Mouse (Mus musculus): ENCODE data around the gene Dpf1. TPM values are rescaled to one million over a fixed set of nuclear protein-coding genes. Genes with fewer than 3 reads are reported as not detected.

Dpf1 gene
- polyA plus RNA-seq, 1 experiment from 2014 or later: 12.8 TPM

DNA sequence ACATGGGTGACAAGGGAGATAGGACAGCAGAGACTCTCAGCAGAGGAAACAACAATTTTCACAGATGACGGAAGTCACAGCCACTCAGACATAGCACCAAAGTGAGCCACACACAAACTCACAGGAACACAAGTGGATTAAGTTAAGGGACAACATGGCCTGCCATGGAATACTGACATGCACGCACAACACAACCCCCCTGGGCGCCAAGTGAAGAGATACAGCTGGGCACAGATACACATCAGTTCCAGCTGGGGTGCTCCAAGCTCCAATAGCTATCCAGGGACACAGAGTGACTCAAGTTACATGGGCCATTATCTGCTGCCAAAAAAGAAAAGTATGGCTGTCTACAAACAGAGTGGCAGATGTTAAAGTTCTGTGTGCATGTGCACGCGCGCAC is 13.9 kb upstream of the Dpf1 start:
- Histone ChIP-seq H3K4me1 (peaks cover 38% of the 10 kb centered on the region), H3K9ac (peak overlapping the region; percentile 64), H3K9me3 (no peaks in the 10 kb centered on the region), H3K4me3 (peak overlapping the region; percentile 56), H3K36me3 (no peaks in the 10 kb centered on the region), H3K27me3 (no peaks in the 10 kb centered on the region), H3K27ac (peak overlapping the region; percentile 95), H3K4me2 (peak overlapping the region; percentile 86)
- peak; percentile 78 for ATAC-seq (ENCODE audit: borderline replicate concordance, extremely low read depth, low FRiP score, low TSS enrichment)
- 46% methylated on average over 6 of the region's 6 CpGs for WGBS

DNA sequence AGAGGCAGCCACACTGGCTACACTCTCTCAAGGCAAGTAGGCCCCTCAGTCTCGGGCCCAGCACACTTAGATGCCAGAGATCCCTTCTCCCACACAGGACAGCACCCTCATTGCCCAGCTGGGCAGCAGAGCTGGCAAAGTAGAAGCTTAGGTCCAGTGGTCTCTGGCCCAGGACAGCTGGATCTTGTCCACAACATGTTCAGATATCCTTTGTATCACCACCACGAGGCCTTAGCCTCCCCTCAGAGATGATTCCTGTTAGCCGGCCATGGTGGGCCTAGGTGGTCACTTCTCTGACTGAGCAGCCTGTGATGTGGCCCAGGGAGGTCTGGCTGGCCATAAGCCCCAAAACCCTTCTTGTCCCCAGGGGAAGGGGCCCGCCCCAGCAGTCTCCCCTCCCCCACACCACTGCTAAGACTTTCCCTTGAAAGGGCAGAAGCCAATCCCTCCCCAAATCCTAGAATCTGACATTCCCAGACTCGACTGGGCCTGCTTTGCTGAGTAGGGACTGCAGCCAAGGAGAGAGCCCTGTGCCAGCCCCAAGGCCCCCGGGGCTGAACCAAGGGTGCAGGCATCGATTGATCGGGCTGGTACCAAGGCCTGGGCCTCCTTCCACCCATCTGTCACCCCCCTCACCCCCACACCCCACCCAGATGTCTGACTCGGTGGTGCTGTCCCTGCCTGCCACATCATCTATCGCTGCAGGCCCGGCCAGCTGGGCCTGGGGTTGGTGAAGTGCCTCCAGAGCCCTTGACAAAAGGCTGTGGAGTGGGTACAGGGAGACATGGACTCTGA is 12.9 kb upstream of the Dpf1 start:
- Histone ChIP-seq H3K4me3 (peak overlapping the region; percentile 56), H3K9ac (peak overlapping the region; percentile 47), H3K9me3 (no peaks in the 10 kb centered on the region), H3K27ac (peak overlapping the region; percentile 95), H3K4me1 (peaks cover 38% of the 10 kb centered on the region), H3K36me3 (no peaks in the 10 kb centered on the region), H3K4me2 (peak overlapping the region; percentile 86), H3K27me3 (no peaks in the 10 kb centered on the region)
- ATAC-seq (ENCODE audit: borderline replicate concordance, extremely low read depth, low FRiP score, low TSS enrichment): 0 out of 2 replicates have a peak, but pooled peaks have one; percentile 1
- WGBS: 32% methylated on average over 11 of the region's 11 CpGs

DNA sequence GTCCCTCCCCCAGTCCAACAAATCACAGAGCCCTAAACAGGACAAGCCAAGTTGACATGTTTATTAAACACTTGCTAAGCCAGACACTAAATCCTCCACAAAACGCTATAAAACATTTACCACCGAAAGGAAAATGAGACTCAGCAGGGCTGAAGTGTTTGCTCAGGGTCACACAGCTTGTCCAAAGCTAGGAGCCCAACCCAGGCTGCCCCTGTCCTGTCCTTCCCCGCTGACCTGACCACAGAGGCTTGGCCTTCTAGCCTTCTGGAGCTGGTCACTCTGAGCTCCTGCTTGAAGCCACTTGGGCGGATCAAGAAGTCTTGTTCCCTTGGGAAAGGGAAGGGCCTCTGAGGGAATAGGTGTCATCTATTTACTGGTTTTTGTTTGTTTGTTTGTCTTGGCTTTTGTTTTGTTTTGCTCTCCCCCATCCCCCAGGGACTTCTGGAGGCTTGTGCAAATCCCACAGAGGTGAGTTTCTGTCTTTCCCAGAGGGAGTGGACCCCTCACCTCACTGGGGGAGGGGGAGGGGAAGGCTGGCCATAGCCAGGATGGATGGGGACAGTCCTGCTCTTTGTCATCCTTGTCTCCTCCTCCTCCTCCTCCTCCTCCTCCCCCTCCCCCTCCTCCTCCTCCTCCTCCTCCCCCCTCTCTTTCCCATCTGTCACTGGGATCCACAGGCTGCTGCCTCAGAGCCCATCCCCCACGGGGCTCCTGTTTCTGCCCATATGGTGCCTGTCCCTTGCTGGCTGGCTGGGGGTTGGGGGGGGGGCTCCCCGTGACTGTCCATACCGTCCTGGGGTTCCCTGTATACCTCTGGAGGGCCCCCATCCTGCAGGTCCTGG is 11.9 kb upstream of the Dpf1 start:
- H3K4me1 ChIP-seq: peaks cover 38% of the 10 kb centered on the region
- no peaks in the 10 kb centered on the region for H3K36me3 ChIP-seq
- WGBS: 12% methylated on average over 7 of the region's 7 CpGs
- peak overlapping the region; percentile 47 for H3K9ac ChIP-seq
- H3K4me3 ChIP-seq: peak overlapping the region; percentile 56
- H3K4me2 ChIP-seq: peak overlapping the region; percentile 86
- peak overlapping the region; percentile 95 for H3K27ac ChIP-seq
- H3K9me3 ChIP-seq: no peaks in the 10 kb centered on the region
- H3K27me3 ChIP-seq: no peaks in the 10 kb centered on the region
- ATAC-seq (ENCODE audit: borderline replicate concordance, extremely low read depth, low FRiP score, low TSS enrichment): no peak

DNA sequence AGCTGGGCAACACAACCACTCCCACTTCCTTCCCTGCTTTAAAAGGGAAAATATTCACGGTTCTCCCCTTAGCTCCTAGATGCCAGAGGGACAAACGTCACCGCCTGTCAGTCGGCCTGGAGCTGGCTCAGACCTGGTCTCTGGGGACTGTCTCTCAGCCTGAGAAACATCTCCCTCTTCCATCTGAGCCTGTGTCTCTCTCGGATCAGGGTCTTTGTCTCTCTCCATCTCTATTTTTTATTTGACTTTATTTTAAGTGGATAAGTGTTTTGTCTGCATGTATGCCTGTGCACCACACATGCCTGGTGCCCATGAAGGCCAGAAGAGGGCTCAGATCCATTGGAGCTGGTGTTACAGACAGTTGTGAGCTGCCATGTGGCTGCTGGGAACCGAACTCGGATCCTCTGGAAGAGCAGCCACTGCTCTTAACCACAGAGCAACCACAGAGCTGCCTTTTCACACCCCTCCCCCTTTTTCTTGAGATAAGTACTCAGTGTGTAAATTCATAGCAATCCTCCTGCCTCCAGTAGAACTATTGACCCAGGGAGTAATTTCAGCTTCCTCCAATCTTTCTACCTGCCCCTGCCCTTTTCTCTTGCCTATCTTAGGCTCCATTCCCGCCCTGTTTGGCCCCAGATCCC is 11.2 kb upstream of the Dpf1 start:
- Histone ChIP-seq H3K27me3 (no peaks in the 10 kb centered on the region), H3K4me2 (peak overlapping the region; percentile 86), H3K4me3 (0 out of 2 replicates have a peak overlapping the region, but pooled peaks have one; percentile 6), H3K27ac (peak overlapping the region; percentile 95), H3K9ac (0 out of 2 replicates have a peak overlapping the region, but pooled peaks have one; percentile 8), H3K9me3 (no peaks in the 10 kb centered on the region), H3K4me1 (peaks cover 38% of the 10 kb centered on the region), H3K36me3 (no peaks in the 10 kb centered on the region)
- no peak for ATAC-seq (ENCODE audit: borderline replicate concordance, extremely low read depth, low FRiP score, low TSS enrichment)
- WGBS: 18% methylated on average over 8 of the region's 8 CpGs

DNA sequence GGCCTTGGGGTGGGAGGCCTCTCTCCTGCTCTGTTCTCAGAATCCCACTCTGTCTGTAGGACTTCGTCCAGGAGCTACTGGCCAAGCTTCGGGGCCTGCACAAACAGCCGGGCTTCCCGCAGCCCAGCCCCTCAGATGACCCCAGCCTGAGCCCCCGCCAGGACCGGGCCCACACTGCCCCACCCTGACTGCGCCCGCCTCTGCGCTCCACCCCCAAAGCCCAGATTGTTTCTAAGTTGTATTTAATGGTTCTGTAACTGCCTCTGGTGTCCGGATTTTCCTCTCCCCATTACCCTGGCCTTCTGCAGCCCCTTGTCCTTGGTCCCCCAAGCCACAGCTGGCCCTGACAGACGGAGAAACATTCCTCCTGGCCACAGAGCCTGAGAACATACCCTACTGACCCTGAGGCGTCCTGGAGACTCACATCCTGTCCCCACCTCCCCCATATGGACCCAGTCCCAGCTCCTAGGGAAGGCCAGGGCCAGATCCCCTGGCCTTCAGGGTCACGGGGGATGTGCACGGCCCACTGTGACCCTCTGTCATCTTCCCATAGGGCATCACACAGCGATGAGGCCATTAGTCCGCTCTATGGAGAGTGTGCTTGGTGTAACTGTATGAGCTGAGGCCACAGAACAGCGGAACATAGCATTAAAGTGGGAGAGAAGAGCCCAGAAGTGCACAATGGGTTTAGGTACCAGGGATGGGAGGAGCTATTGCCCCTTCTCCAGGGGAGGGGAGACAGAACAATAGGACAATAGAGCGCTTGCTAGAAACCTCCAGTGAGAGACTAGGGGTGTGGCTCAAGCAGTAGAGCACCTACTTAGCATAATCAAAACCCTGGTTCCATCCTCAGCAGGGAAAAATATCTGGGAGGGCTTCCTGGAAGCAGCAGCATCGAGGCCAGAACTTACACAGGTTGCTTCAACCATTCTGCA is 10.4 kb upstream of the Dpf1 start:
- H3K4me1 ChIP-seq: peaks cover 37% of the 10 kb centered on the region
- no peaks in the 10 kb centered on the region for H3K36me3 ChIP-seq
- 0 out of 2 replicates have a peak overlapping the region, but pooled peaks have one; percentile 8 for H3K9ac ChIP-seq
- H3K9me3 ChIP-seq: no peaks in the 10 kb centered on the region
- no peaks in the 10 kb centered on the region for H3K27me3 ChIP-seq
- peak overlapping the region; percentile 86 for H3K4me2 ChIP-seq
- WGBS: 32% methylated on average over 19 of the region's 19 CpGs
- 0 out of 2 replicates have a peak overlapping the region, but pooled peaks have one; percentile 1 for H3K4me3 ChIP-seq
- peak overlapping the region; percentile 95 for H3K27ac ChIP-seq
- ATAC-seq (ENCODE audit: borderline replicate concordance, extremely low read depth, low FRiP score, low TSS enrichment): peak; percentile 48

DNA sequence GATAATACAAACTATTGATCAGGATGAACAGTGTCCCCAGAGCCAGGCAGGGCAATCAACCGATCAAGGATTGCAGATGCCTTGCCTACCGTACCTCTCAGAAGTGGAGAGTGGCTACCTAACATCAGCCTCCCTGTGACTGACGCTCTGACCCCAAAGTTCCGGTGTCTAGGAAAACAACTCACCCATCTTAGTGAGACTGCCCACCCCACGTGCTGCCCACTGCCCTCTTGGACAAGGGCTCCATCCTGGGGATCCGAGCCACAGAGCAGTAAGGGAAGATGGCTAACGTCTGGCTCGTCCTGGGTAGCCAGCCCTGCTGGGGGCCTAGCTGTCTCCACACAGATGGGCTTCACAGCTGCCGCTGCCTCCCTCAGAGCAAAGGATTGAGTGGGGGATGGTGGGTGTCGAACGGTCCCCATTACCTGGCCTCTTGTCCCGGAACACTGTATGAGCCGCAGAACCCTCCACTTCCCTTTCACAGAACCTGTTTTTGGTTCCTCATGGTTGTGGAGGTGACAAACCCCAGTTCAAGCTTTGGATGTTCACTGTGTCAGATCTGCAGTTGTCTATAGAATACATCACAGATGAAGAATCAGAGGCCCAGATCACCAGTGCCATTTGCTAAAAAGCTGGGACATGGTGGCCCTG is 9.5 kb upstream of the Dpf1 start:
- H3K4me2 ChIP-seq: no peak overlapping the region
- no peak overlapping the region for H3K9ac ChIP-seq
- no peak for ATAC-seq (ENCODE audit: borderline replicate concordance, extremely low read depth, low FRiP score, low TSS enrichment)
- H3K36me3 ChIP-seq: no peaks in the 10 kb centered on the region
- H3K9me3 ChIP-seq: no peaks in the 10 kb centered on the region
- no peak overlapping the region for H3K4me3 ChIP-seq
- WGBS: 64% methylated on average over 13 of the region's 13 CpGs
- peak overlapping the region; percentile 95 for H3K27ac ChIP-seq
- peaks cover 34% of the 10 kb centered on the region for H3K4me1 ChIP-seq
- no peaks in the 10 kb centered on the region for H3K27me3 ChIP-seq

DNA sequence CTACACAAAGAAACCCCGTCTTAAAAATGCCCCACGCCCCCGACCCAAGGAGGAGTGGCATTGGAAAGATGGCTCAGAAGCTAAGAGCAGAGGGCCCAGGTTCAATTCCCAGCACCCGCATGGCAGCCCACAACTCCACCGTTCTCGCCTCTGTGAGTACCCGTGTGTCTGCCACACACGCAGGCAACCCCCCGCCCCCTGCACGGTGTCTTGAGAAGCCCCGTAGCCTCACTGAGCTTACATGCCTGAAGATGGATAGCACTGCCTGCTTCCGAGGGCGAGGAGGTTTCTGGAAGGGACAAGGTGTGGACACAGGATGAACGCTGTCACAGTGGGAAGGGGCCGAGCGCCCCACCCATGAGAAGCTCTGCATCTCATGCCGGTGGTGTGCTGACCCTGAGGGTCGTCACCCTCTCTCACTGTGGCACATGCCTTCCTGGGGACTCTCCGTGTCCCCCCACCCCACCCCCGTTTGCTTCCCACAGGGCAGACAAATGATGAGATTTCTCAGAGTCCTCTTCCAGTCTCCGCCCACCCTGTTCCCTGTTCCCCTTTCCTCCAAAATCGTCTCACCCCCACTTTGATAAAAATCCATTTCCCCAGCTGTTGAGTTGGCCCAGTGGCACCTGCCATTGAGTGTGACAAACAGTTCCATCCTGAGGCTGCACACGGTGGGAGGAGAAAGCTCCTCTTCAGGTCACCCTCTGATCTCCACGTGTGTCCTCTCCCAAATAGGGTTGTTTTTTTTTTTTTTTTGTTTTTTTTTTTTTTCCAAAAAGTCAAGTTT is 7.7 kb upstream of the Dpf1 start:
- peak overlapping the region; percentile 19; the same call in 1 of the 2 replicates for H3K27ac ChIP-seq

DNA sequence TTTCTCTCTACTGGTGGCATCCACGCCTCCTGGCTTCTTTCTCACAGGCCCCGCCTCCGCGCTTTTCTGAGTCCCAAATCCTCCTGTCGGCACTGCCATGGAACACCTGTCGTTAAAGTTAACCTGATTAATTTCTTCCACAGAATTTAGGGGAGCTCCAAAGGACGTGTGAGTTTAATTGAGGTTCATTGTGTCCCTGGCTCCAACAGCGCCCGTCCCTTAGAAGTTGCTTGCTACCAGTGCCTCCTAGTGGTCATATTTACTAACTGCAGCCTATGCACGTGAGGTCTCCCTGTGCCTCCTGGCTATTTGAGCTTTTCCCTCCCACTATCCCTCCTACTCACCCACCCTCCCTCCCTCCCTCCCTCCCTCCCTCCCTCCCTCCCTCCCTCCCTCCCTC is 6.8 kb upstream of the Dpf1 start:
- 9% methylated on average over 10 of the region's 10 CpGs for WGBS
- no peak overlapping the region for H3K4me3 ChIP-seq
- H3K4me1 ChIP-seq: peaks cover 24% of the 10 kb centered on the region
- H3K4me2 ChIP-seq: no peak overlapping the region
- no peaks in the 10 kb centered on the region for H3K9me3 ChIP-seq
- ATAC-seq (ENCODE audit: borderline replicate concordance, extremely low read depth, low FRiP score, low TSS enrichment): no peak
- no peaks in the 10 kb centered on the region for H3K36me3 ChIP-seq
- no peak overlapping the region for H3K27ac ChIP-seq
- no peaks in the 10 kb centered on the region for H3K27me3 ChIP-seq
- H3K9ac ChIP-seq: no peak overlapping the region

More for the DNA sequence above, 7.7 kb upstream of the Dpf1 start:
- Histone ChIP-seq H3K4me2 (no peak overlapping the region), H3K9me3 (no peaks in the 10 kb centered on the region), H3K9ac (no peak overlapping the region), H3K4me3 (no peak overlapping the region), H3K27me3 (no peaks in the 10 kb centered on the region), H3K36me3 (no peaks in the 10 kb centered on the region), H3K4me1 (peaks cover 32% of the 10 kb centered on the region)
- WGBS: 67% methylated on average over 24 of the region's 24 CpGs
- no peak for ATAC-seq (ENCODE audit: borderline replicate concordance, extremely low read depth, low FRiP score, low TSS enrichment)

DNA sequence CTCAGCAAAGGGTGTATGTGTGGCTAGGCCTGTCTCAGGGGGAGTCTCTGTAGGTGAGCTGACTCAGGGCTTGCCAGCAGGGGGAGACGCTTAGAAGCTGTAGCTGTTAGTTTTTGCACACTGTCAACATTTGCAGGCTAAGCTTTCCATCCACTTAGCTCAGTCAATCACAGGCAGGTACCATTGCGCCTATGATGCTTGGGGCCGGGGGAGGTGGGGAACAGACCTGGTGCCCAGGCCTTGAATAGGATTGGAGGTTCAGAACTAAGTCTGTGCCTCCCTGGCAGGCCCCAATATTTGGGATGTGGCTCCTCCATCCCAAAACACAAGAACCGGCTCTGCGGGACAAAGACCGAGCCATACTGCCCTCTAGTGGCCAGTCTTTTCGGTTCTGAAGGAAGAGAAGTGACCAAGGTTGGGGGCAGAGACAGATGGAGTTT is 2.6 kb upstream of the Dpf1 start:
- no peaks in the 10 kb centered on the region for H3K36me3 ChIP-seq
- H3K27me3 ChIP-seq: peaks cover 17% of the 10 kb centered on the region
- H3K4me2 ChIP-seq: 0 out of 2 replicates have a peak overlapping the region, but pooled peaks have one; percentile 17
- no peak overlapping the region for H3K27ac ChIP-seq
- WGBS: 2% methylated on average over 7 of the region's 7 CpGs
- H3K9me3 ChIP-seq: no peaks in the 10 kb centered on the region
- H3K9ac ChIP-seq: no peak overlapping the region
- H3K4me3 ChIP-seq: no peak overlapping the region
- no peak for ATAC-seq (ENCODE audit: borderline replicate concordance, extremely low read depth, low FRiP score, low TSS enrichment)
- H3K4me1 ChIP-seq: peaks cover 29% of the 10 kb centered on the region

DNA sequence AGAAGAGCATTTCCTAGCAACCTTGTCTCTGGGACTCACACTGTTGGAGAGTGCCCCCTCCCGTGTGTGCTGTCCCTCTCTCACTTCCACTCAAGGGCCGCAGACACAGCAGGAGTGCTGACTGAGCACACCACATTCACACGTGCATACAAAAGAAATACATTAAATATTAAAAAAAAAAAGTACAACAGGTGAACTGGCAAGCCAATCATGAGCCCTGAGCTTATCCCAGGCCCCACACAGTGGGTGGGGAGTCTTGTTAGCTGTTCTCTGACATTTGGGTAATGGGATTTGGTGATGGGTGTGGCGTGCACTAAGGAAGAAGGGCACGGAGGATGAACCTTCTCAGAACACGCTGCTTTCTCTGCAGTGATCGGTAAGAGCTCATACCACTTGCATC is 1.1 kb upstream of the Dpf1 start:
- no peak for ATAC-seq (ENCODE audit: borderline replicate concordance, extremely low read depth, low FRiP score, low TSS enrichment)
- 51% methylated on average over 7 of the region's 7 CpGs for WGBS
- no peaks in the 10 kb centered on the region for H3K9me3 ChIP-seq
- peaks cover 17% of the 10 kb centered on the region for H3K27me3 ChIP-seq
- no peaks in the 10 kb centered on the region for H3K36me3 ChIP-seq
- H3K9ac ChIP-seq: no peak overlapping the region
- H3K4me1 ChIP-seq: peaks cover 39% of the 10 kb centered on the region
- no peak overlapping the region for H3K27ac ChIP-seq
- no peak overlapping the region for H3K4me3 ChIP-seq
- H3K4me2 ChIP-seq: no peak overlapping the region

Measured in lung, embryonic 15.5 days (tissue).